Mouse (Mus musculus): ENCODE measurements around the gene Stab2.

Gene Stab2

DNA sequence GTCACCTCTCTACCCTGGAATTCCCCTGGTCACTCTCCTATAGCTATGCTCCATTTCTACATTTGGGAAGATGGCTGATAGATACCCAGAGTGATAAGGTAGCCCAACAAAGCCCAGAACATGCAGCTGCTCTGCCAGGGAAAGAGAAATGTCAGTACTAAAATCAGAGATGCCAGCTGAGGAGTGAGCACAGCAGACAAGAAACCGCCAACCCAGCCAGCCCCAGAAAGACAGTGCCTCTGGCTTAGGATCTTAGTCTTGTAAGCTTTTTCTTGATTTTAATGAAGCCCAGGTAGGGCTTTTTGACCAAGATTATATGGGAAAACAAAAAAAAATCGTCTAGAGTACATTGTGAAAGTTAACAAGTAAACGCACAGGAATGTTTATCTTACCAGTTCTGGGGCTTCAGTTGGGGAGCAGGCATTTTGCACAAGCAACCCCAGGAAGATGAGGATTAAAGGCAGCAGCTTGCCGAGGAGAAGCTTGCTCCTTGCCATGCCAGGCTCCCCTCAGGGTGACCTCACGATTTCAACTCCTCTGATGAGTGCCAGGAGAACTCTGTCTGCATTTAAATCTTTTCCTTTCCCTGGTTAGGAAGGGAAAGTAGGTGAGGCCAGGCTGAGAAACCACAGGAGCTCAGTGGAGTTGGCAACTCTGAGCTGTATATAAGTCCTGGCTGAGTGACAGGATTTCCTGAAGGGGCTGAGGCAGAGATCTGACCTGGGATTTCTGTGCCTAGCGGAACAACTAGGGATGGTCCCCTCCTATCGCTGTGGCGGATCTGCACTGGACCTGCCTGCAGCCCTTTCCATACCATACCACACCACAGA lies at the start of gene Stab2:
TSS of gene Stab2 (minus strand) at position 641 of the 830 bp plus-strand sequence.
- DNase-seq: no peak

DNA sequence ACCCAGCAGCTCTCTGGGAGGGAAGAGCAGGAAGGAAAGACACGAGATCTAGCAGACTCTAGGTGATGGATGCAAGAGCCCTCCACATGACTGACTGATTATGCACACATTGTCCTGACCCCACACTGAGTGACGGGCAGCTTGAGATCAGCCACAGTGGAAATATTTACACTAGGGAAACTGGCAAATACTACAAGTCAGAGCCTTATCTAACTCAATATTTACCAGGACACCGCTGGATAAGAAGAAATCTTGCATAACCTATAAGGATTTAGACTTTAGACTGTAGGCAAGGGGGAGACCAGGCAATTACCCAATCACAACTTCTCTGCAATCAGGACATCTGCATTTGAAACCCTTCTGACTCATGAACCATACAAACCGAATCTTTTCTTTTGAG lies 43.9 kb upstream of the Stab2 start:
- no peak for DNase-seq

DNA sequence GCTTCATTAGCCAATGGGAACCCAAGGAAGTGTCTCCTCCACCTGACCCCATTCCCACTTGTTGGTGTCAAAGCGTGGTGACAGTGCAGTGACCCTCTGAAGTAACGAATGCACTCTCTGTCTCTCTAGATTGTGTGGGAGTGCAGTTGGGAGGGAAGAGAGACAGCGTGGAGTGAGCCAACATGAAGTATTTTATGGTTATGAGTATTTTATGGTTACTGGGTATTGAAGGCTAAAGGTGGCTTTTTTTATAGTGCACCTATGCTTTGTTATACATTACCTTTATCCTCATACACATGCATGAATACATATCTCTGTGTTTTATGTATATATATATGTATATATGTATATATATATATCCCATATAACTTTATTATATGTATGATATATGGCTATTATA lies 41.4 kb upstream of the Stab2 start:
- no peak for DNase-seq

DNA sequence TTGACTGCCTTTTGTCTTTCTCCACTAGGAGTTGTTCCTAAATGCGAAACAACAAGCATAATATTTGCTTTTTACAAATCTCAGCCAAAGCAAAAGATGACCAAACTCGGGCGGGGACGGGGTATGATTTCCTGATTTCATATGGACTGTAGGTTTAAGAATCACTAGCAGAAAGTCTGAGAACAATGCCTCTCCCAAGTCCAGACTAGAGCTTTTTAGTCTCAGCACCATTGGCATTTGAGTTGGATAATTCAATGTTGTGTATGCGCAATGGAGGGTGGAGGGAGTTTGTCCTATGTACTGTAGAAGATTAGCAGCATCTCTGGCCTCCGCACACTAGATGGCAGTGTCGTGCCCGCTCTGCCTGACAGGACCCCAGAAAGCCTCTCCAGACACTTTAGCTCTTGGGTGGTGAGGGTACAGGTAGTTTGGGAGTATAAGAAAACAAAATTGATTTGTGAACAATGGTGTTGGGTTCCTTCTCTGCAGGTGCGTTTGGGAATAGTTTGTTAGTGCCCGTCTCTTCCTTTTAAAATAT lies 39.2 kb upstream of the Stab2 start:
- no peak for DNase-seq

DNA sequence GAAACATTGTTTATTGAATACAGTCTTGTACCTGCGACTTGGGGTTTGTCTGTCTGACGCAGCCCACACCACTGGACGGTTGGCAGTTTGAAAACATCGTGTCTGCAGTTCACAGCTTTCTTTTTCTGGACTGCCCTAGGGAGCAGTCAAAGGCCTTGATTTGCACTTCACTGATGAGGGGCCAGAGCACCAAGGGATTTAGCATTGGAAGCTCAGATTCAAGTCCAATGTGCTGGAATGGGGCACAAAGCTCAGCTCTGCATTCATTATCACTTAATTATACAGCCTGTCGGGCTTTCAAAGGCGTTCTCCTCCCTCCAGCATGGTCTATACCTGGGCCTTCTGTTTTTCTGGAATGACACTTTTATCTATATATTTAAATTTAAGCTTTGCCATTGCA lies 38.6 kb upstream of the Stab2 start:
- no peak for DNase-seq

DNA sequence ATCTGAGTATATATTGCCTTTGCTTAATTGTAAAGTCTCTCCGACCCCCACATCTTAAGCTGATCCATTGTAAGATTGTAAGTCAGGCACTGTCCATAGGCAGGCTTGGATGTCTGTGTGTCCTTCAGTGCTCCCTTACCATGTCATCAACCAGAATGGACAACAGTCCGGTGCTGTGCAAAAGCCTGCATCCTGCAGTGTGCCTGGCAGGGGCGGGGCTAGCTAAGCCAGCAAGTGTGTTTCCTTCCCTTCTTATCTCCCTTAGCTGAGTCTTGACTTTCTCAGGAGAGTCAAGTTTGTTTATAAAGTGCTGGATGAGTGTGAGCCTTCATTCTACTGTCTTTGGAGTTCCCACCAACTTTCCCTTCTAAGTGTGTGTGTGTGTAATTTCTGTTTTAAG lies 37.4 kb upstream of the Stab2 start:
- DNase-seq: no peak

DNA sequence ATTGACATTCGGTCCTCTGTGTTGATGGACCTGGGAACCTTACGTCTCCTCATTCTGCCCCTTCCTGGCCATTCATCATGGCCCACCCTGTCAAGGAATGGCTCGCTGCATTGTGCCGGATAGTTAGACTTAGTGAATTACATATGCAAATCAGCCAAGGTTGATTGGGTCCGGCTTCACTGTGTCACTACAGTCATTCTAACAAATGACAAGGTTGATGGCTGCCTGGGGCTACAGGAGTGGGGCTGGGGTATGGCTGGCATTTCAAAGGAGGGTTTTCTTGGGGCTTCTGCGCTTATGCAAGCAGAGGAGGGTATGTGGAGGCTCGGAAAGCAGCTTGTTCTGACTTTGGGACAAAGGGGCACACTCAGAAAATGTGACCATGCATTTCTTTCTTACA lies 33.4 kb upstream of the Stab2 start:
- no peak for DNase-seq

DNA sequence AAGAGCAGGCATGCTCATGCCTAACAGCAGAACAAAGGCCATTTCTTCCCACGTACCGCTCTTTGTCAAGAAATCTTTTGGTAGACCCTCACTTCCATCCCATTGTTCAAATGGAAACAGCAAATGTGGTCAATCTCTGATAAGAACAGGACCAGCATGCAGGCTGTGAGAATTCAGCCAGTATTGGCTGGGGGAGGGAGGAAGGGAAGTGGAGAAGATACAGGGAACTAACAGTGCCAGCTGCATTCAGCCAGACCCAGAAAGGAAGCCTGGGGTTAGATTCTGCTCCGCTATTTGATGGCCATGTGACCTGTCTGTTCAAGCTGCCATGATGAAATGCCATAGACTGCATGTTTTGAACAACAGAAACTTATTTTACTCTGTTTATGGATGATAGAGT lies 32.0 kb upstream of the Stab2 start:
- no peak for DNase-seq

DNA sequence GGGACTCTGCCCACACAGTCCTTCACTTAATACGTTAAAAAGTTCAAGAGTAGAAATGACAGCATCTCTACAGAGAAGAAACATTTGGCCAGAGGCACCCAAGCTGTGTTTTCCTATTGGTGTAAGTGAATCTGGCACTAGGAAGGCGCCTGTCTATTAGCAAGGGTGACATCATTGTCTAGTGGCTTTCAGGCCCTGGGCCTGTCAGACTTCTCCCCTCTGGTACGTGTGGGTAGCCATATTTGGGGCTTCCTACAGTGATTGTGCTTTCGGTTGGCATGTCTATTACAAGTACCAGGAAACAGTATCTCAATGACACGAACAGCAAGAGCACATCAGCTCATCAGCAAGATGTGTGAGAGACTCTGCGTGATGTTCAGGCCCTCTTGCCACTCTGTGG lies 31.5 kb upstream of the Stab2 start:
- no peak for DNase-seq

DNA sequence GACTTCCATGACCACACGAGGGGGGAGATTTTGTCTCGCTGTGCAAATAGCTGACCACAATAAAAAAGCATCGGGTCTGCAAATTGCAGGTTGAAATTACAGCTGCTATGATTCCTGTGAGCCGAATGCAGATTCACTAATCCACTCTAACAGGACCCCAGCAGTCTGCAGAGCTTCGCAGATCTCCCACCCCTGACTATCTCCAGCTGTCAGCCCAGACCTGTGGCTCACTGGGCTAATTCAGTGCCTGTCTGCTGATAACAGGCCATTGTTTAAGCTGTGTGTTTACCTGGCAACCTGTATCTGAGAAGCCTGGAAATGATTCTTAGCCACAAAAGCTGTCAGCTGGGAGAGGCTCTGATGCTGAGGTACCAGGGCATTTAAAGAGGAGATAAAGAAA lies 29.2 kb upstream of the Stab2 start:
- peak; percentile 69 for DNase-seq

DNA sequence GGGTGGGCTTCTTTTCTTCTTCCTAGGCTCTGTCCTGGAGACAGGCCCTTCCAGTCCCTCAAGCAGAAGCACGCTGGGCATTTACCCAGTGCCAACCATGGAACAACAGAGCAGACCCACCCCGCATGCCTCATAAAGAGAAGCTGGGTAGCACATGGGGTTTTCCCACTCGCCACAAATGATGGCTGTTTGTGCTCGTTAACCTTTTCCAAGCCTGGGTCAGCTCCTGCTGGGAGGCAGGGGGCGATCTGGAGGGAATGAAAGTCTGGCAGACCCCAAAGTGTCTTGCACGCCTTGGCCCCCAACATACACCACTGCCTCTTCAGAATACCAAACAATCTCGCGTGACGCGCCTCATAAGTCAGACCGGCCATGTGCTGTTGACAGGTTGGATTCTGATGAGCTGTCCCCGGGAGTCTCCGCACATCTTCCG lies 28.5 kb upstream of the Stab2 start:
- peak; percentile 69 for DNase-seq

DNA sequence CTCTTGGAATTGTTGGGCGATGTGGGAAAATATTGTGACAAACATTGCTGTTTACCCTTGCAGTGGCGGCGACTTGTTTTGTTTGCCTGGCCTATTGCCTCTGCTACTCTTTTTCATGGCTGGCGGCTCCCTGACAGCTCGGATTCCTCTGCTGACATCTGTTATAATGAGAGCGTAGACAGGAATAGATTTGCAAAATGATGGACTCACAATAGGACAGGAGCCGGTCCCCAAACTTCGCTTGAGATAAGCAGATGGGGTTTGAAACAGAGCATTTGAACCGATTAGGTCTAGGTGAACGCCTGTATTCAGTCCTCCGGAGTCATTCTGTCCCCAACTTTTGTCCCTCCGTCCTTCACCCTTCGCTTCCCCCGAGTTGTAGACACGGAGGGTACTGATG lies 28.0 kb upstream of the Stab2 start:
- peak; percentile 49 for DNase-seq

DNA sequence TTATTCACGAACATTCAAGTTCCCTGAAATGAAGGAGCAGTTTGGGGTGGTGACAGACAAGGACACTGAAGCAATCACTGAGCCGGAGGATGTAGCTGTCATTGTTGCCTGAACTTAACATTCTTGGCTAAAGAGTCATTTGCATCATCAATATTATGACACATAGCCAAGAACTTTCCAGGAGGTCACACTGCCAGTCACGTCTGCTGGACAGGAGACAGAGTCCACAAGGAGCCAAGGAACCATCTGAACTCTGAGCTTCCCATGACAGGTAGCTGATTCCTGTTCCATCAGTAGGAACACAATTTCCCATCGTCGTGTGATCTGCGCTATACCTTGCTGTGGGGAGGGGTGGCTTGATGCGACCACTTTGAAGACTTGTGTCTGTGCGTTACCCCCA lies 24.9 kb upstream of the Stab2 start:
- DNase-seq: no peak

DNA sequence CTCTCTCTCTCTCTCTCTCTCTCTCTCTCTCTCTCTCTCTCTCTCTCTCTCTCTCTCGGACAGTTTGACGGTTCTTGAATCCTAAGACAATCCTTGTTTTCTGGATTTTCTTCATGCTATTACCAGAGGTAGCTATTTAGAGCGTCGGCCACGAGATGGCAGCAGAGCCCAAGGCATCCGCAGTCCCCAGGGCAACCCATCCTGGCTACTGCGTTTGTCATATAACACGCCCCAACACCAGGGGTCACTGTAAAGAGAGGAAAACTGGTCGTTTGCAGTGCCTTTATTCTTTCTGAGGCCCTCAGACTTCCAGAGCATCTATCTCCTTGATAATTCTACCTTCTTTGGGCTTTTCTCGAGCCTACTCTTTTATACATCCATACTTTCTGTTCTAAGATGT lies 17.1 kb upstream of the Stab2 start:
- peak; percentile 93 for DNase-seq

DNA sequence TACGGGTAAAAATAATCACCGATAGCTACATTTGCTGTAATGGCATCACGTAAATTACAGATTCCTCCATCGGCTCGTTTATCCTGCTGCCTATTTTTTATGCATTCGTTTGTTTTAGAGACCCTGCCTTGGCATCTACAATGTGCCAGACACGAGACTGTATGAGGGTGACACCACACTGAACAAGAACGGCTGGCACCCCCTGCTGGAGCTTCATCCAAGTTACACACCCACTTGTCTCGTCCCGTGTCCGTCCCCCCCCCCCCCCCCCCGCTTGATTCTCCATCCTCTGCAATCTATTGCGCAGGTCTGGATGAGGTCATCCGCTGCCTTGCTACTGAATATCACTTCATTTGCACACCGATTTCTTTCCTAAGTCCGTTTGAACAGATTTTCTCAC lies 12.9 kb upstream of the Stab2 start:
- peak; percentile 73 for DNase-seq

DNA sequence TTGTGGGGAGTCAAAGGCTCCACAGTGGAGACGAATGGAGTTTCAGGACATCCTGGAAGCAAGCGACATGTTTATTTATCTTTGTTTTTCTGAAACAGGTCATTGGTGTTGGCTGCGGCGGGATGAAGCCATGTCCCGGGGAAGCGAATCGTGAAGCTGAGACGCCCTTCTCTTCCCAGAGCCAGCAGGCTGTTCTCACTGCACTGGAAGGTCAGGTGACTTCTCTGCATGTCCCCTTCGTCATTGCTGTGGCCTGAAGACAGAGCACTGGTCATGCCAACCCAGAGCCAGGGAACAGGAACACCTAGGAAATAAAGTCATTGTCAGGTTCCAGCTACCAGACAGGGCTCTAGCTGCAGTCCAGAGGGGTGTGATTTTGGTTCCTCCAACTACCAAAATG lies 11.1 kb upstream of the Stab2 start:
- DNase-seq: no peak

DNA sequence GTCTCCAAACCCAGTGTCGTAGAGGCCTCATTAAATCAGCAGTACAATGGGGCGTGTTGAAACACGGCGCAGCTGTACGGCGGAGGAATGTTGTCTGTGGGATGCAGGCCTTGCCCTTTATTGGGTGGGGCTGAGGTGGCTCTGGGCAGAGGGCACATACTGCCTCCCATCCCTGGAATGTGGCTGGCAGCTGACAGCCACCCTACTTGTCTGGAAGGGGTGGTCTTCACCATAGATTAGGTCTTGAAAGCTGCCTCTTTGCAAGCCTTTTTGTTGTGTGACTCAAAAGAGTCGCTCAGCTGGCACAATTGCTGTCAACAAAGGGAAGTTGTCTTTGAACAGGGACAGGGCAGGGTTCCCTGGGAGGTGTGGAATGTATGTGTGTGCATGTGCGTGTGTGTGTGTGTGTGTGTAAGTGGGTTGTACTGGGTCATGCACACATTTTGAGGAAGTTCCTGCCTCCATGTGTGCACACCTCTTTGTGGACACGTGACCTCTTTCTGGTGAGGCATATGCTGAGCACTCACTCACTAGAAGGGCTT lies 8.4 kb upstream of the Stab2 start:
- DNase-seq: peak; percentile 87

DNA sequence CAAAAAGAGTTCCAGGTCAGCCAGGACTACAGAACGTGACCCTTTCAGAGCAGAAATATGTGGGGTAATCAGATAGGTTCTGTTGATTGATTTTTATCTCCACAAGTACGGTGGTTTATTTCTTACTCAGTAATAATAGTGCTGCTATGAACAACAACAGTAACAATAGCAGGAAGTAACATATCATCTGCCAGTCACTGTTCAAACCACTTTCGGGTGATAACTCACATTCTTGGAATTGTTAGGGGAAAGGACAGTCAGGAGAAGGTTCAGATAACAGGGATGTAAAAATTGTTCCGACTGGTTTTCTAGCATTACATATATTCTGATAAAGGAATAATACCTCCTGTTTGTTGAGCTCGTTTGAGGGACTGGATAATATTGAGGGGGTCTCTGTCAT lies 7.6 kb upstream of the Stab2 start:
- DNase-seq: no peak

DNA sequence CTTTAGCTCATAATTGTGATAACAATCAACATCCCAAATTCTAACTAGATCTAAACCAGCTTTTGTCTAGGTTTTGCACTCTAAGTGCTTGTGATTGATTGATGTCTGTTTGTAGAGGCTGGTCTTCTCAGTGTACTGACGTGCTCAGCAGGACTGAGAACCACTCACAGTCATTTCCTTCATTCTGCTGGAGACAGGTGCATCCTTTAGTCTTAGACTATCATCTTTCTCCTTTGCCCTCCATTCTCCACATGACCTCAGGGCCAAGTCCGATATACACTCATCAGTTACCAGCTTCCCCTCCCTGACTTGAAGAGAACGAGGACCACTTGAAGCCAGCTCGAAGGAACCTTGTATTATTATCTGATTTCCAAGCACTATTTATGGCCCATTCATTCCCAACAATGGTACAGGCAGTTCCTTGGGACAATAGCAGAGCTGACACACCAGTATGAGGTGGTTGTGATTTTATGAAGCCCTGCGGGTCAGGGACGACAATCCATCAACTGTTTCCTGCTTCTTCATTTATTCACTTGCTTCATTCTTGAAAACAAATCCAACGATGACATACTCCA lies 6.7 kb upstream of the Stab2 start:
- DNase-seq: no peak

DNA sequence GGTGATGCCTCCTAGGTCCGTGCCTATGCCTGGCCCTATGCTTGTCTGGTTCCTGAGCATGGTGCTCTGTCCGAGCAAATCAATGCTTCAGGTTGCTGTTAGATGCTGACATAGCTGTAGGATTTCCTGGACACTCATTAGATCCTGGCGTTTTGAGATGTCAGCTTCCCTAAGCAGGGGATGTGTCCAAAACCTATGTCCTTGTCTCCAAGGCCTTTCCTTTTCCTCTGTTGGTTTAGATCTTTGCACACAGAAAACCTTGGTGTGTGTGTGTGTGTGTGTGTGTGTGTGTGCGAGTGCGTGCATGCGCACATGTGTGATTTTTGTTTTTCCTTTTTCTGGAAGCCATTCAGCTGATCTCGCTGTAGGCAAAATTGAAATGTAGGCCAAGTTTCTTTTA lies 4.3 kb upstream of the Stab2 start:
- no peak for DNase-seq

DNA sequence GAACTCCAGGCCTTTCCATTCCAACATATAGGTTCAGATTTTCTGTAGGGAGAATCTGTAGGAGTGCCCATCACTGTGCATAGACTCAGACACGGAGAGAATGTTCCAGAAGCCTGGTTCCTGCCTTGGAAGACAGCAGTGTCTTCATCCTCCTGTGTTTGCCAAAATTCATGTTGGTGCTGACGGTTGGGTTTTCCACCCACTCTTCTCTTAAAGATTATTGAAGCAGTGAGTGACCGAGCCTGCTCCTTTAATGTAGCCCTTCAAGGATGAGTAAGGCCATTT lies 332 bp upstream of the Stab2 start:
- DNase-seq: no peak

DNA sequence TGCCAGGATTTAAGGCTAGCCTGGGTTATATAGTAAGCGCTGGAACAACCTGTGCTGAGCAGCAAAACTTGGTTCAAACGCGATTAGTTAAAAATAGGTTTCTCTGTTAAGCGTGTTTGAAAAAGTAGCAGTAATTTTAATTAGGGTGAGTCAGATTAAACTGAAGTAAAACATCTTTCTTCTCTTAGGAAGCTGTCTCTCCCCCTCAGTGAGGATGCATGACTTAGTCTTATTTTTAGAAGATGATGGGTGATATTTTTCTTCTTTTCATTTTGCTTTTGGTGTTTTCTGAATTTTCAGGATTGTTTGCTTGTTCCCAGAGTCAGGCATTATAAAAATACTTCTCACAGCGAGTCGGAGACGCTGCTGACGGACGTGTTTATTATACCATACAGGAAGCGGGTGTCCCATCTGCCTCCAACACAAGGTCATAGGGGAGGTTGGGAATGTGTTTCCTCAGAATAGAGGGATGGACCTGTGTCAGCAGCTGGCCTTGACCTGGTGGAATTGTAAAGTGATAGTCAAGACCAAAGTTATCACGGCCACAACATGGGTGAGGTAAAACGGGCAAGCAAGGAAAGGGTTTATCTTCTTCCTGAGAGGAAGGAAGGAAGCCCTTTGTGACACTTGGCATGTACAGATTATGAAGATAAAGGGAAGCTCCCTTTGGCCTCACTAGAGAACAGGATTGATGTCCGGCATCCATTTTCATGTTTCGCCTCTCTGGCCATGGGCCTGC lies 15.4 kb downstream of the Stab2 start:
- no peak for DNase-seq

DNA sequence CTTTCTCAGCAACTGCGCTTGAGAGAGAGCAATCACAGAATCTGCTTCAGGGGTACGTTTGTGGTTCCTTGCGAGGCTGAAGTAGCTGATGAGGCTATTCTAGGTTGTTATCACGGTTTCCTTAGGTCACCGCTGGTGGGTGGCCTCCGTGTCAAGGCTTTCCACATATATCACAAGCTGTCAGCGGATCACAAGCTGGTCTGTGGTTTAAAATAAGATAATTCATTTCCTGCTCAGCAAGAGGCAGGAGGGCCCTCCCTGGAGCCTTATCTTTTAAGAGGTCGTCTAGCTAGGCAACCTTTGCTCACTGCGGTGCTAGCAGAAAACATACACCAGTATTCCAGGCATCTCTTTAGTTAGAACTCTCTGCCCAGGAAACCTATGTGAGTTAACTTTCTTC lies 17.2 kb downstream of the Stab2 start:
- no peak for DNase-seq

DNA sequence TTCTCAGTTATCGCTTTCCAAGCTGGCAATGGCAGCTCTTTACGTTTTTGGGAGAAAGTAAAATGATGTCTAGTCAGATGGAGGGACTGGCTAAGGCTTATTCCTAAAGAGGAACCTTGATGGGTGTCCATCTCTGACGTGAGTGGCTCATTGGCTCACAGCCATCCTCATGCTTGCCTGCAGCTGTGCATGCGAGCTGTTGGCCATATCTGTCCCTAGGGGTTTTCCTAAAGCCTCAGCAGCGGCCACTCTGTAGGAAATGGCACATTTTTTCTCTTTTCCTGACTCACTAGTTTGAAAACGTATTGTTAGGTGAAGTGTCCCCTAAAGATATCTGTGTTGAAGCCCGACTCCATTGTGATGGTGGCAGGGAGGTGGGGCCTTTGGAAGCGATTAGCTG lies 18.0 kb downstream of the Stab2 start:
- peak; percentile 13 for DNase-seq
